Mouse (Mus musculus): Measurements from ENCODE around the gene Gm3259.
"Not testable (repeated sequence)": the region's sequence is repeated elsewhere in the genome, so short reads cannot be mapped to it uniquely, and the experiment has no call there.

Gm3259 gene

DNA sequence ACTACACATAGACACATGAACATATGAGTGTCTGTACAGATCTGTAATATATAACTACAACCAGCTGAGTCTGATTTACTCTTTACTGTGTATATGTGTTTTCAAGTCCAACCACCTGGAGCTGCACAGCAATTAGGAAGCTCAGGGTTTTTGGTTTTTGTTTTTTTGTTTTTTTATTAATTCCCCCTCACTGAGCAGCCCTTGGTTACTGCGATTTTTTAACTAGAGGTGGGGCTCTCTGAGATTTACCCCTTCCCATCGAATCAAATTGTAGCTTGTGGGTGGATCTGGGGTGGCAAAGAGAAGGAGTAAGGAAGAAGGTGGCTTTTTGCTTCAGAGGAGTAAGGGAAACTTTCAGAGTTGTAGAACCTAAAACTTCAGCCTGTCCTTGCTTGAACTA lies at the start of gene Gm3259:
Gene Gm3259, plus strand, starts transcription at position 301 of the 400 bp plus-strand sequence.
- DNase-seq, result not testable (repeated sequence)

DNA sequence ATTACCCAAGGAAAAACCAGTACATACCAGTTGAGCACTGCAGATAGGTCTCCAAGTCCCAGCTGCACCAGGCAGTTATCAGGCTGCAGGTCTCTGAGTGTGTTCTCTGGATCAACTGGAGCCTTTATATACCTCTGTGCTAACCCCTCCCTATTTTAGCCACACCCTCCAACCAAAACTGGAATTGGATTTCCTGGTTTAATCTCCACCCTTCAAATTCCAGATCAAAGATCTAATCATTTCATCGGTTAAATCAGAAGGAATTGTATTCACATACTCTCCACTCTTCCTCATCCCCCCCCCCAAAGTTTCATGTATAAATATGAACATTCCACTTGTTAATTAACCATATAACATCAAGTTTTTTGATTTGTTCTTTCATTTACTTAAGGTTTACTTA lies 33.0 kb upstream of the Gm3259 start, which contains the start of gene Gm10424:
Gene Gm10424, minus strand, starts transcription at position 101 of the 400 bp plus-strand sequence.
- DNase-seq, result not testable (repeated sequence)

Data from thymus, postnatal 4 days (tissue).